Mouse (Mus musculus): ENCODE results near the gene Edc3. TPM values are rescaled to one million over a fixed set of nuclear protein-coding genes. Genes with fewer than 3 reads are reported as not detected.

Gene Edc3
- total and polyA plus RNA-seq, 2 experiments: 5.7 to 6.6 TPM

GRCm38 (mm10) chr9:57775026-57775425 lies 66.7 kb downstream of the Edc3 start:
- no peak for DNase-seq (ENCODE audit: extremely low read depth, low read depth, low spot score)
- Histone ChIP-seq H3K36me3 (ENCODE audit: control insufficient read depth, insufficient read depth, low read length) (no peaks in the 10 kb centered on the region), H3K9ac (ENCODE audit: low read depth, low read length) (no peak overlapping the region), H3K4me3 (ENCODE audit: insufficient read depth, low read depth, low read length) (no peak overlapping the region), H3K27me3 (ENCODE audit: control insufficient read depth, insufficient read depth, low read length) (no peaks in the 10 kb centered on the region), H3K27ac (replicated peaks; ENCODE audit: insufficient read depth, low read depth, low read length) (no peak overlapping the region), H3K4me1 (ENCODE audit: control insufficient read depth, insufficient read depth, low read length) (no peaks in the 10 kb centered on the region), H3K79me2 (ENCODE audit: control insufficient read depth, insufficient read depth, low read length) (no peaks in the 10 kb centered on the region)
- 80% methylated on average over 5 of the region's 5 CpGs for WGBS
- no peak for TF ChIP-seq POLR2A (IDR thresholded peaks at IDR 0.05; ENCODE audit: extremely low read depth, insufficient read depth, low read length)
- no peak for TF ChIP-seq CTCF (IDR thresholded peaks at IDR 0.05; ENCODE audit: low read depth, low read length)

GRCm38 (mm10) chr9:57775736-57776135 lies 67.4 kb downstream of the Edc3 start:
- no peaks in the 10 kb centered on the region for H3K36me3 ChIP-seq (ENCODE audit: control insufficient read depth, insufficient read depth, low read length)
- H3K27me3 ChIP-seq (ENCODE audit: control insufficient read depth, insufficient read depth, low read length): no peaks in the 10 kb centered on the region
- DNase-seq (ENCODE audit: extremely low read depth, low read depth, low spot score): no peak
- no peaks in the 10 kb centered on the region for H3K4me1 ChIP-seq (ENCODE audit: control insufficient read depth, insufficient read depth, low read length)
- no peak overlapping the region for H3K27ac ChIP-seq (replicated peaks; ENCODE audit: insufficient read depth, low read depth, low read length)
- H3K79me2 ChIP-seq (ENCODE audit: control insufficient read depth, insufficient read depth, low read length): no peaks in the 10 kb centered on the region
- TF ChIP-seq POLR2A (IDR thresholded peaks at IDR 0.05; ENCODE audit: extremely low read depth, insufficient read depth, low read length) (no peak), CTCF (IDR thresholded peaks at IDR 0.05; ENCODE audit: low read depth, low read length) (no peak)
- no peak overlapping the region for H3K4me3 ChIP-seq (ENCODE audit: insufficient read depth, low read depth, low read length)
- WGBS: 87% methylated on average over 4 of the region's 4 CpGs
- no peak overlapping the region for H3K9ac ChIP-seq (ENCODE audit: low read depth, low read length)

GRCm38 (mm10) chr9:57782656-57783055 lies 74.3 kb downstream of the Edc3 start:
- no peak for TF ChIP-seq POLR2A (IDR thresholded peaks at IDR 0.05; ENCODE audit: extremely low read depth, insufficient read depth, low read length)
- TF ChIP-seq CTCF (IDR thresholded peaks at IDR 0.05; ENCODE audit: low read depth, low read length): no peak

GRCm38 (mm10) chr9:57789733-57790132 lies 81.4 kb downstream of the Edc3 start:
- WGBS: 87% methylated on average over 3 of the region's 3 CpGs
- H3K27ac ChIP-seq (replicated peaks; ENCODE audit: insufficient read depth, low read depth, low read length): no peak overlapping the region
- H3K79me2 ChIP-seq (ENCODE audit: control insufficient read depth, insufficient read depth, low read length): no peaks in the 10 kb centered on the region
- no peaks in the 10 kb centered on the region for H3K4me1 ChIP-seq (ENCODE audit: control insufficient read depth, insufficient read depth, low read length)
- H3K9ac ChIP-seq (ENCODE audit: low read depth, low read length): no peak overlapping the region
- H3K27me3 ChIP-seq (ENCODE audit: control insufficient read depth, insufficient read depth, low read length): no peaks in the 10 kb centered on the region
- no peak for TF ChIP-seq POLR2A (IDR thresholded peaks at IDR 0.05; ENCODE audit: extremely low read depth, insufficient read depth, low read length)
- no peak for TF ChIP-seq CTCF (IDR thresholded peaks at IDR 0.05; ENCODE audit: low read depth, low read length)
- no peak for DNase-seq (ENCODE audit: extremely low read depth, low read depth, low spot score)
- no peak overlapping the region for H3K4me3 ChIP-seq (ENCODE audit: insufficient read depth, low read depth, low read length)
- peaks cover 2% of the 10 kb centered on the region; the same call in 1 of the 2 replicates for H3K36me3 ChIP-seq (ENCODE audit: control insufficient read depth, insufficient read depth, low read length)

More at GRCm38 (mm10) chr9:57782656-57783055, 74.3 kb downstream of the Edc3 start:
- Histone ChIP-seq H3K27me3 (ENCODE audit: control insufficient read depth, insufficient read depth, low read length) (no peaks in the 10 kb centered on the region), H3K4me1 (ENCODE audit: control insufficient read depth, insufficient read depth, low read length) (no peaks in the 10 kb centered on the region), H3K79me2 (ENCODE audit: control insufficient read depth, insufficient read depth, low read length) (no peaks in the 10 kb centered on the region), H3K4me3 (ENCODE audit: insufficient read depth, low read depth, low read length) (no peak overlapping the region), H3K27ac (replicated peaks; ENCODE audit: insufficient read depth, low read depth, low read length) (no peak overlapping the region), H3K36me3 (ENCODE audit: control insufficient read depth, insufficient read depth, low read length) (no peaks in the 10 kb centered on the region), H3K9ac (ENCODE audit: low read depth, low read length) (no peak overlapping the region)
- WGBS: 90% methylated on average over 3 of the region's 3 CpGs
- DNase-seq (ENCODE audit: extremely low read depth, low read depth, low spot score): no peak

GRCm38 (mm10) chr9:57797456-57797855 lies 89.1 kb downstream of the Edc3 start:
- H3K27ac ChIP-seq (replicated peaks; ENCODE audit: insufficient read depth, low read depth, low read length): no peak overlapping the region
- H3K9ac ChIP-seq (ENCODE audit: low read depth, low read length): no peak overlapping the region
- 67% methylated on average over 8 of the region's 8 CpGs for WGBS
- TF ChIP-seq POLR2A (IDR thresholded peaks at IDR 0.05; ENCODE audit: extremely low read depth, insufficient read depth, low read length) (no peak), CTCF (IDR thresholded peaks at IDR 0.05; ENCODE audit: low read depth, low read length) (no peak)
- H3K27me3 ChIP-seq (ENCODE audit: control insufficient read depth, insufficient read depth, low read length): no peaks in the 10 kb centered on the region
- H3K4me1 ChIP-seq (ENCODE audit: control insufficient read depth, insufficient read depth, low read length): no peaks in the 10 kb centered on the region
- DNase-seq (ENCODE audit: extremely low read depth, low read depth, low spot score): peak; percentile 27
- H3K79me2 ChIP-seq (ENCODE audit: control insufficient read depth, insufficient read depth, low read length): no peaks in the 10 kb centered on the region
- no peak overlapping the region for H3K4me3 ChIP-seq (ENCODE audit: insufficient read depth, low read depth, low read length)
- H3K36me3 ChIP-seq (ENCODE audit: control insufficient read depth, insufficient read depth, low read length): peaks cover 15% of the 10 kb centered on the region; the same call in 1 of the 2 replicates

GRCm38 (mm10) chr9:57798725-57799253 lies 90.4 kb downstream of the Edc3 start:
- Histone ChIP-seq H3K36me3 (ENCODE audit: control insufficient read depth, insufficient read depth, low read length) (peaks cover 16% of the 10 kb centered on the region; the same call in 1 of the 2 replicates), H3K27ac (replicated peaks; ENCODE audit: insufficient read depth, low read depth, low read length) (no peak overlapping the region)
- no peak for DNase-seq (ENCODE audit: extremely low read depth, low read depth, low spot score)

More at GRCm38 (mm10) chr9:57798725-57799253, 90.4 kb downstream of the Edc3 start:
- TF ChIP-seq POLR2A (IDR thresholded peaks at IDR 0.05; ENCODE audit: extremely low read depth, insufficient read depth, low read length) (no peak), CTCF (IDR thresholded peaks at IDR 0.05; ENCODE audit: low read depth, low read length) (no peak)
- Histone ChIP-seq H3K27me3 (ENCODE audit: control insufficient read depth, insufficient read depth, low read length) (no peaks in the 10 kb centered on the region), H3K4me3 (ENCODE audit: insufficient read depth, low read depth, low read length) (no peak overlapping the region), H3K9ac (ENCODE audit: low read depth, low read length) (no peak overlapping the region), H3K79me2 (ENCODE audit: control insufficient read depth, insufficient read depth, low read length) (no peaks in the 10 kb centered on the region), H3K4me1 (ENCODE audit: control insufficient read depth, insufficient read depth, low read length) (no peaks in the 10 kb centered on the region)
- WGBS: 62% methylated on average over 10 of the region's 10 CpGs

All from liver, adult 2 months (tissue).